Mouse (Mus musculus): Measurements from ENCODE around the gene Il19. TPM values are rescaled to one million over a fixed set of nuclear protein-coding genes. Genes with fewer than 3 reads are reported as not detected.

Gene Il19
- polyA plus RNA-seq, 1 experiment = not detected

- no peak overlapping the region for H3K9ac ChIP-seq (ENCODE audit: low read depth, poor library complexity, severe bottlenecking)
- H3K4me1 ChIP-seq (ENCODE audit: control insufficient read depth, insufficient read depth, low read length) = no peaks in the 10 kb centered on the region
- no peaks in the 10 kb centered on the region for H3K9me3 ChIP-seq (replicated peaks; ENCODE audit: control insufficient read depth, insufficient read depth, low read length, poor library complexity, severe bottlenecking)
- no peak overlapping the region for H3K27ac ChIP-seq (ENCODE audit: insufficient read depth, low read length)
- no peak overlapping the region for H3K4me3 ChIP-seq (ENCODE audit: low read depth, low read length)
- TF ChIP-seq EP300 (IDR thresholded peaks at IDR 0.05; ENCODE audit: insufficient read depth, low read depth, low read length) (no peak), CTCF (IDR thresholded peaks at IDR 0.05; ENCODE audit: low read depth, low read length) (peak; percentile 34)
- no peaks in the 10 kb centered on the region for H3K27me3 ChIP-seq (ENCODE audit: control insufficient read depth, insufficient read depth, low read length, poor library complexity, severe bottlenecking)
- H3K36me3 ChIP-seq (ENCODE audit: control insufficient read depth, insufficient read depth, low read length, poor library complexity, severe bottlenecking) = no peaks in the 10 kb centered on the region
Observed at GRCm38 (mm10) chr1:130926484-130926883, 13.4 kb downstream of the Il19 start.

- no peaks in the 10 kb centered on the region for H3K4me1 ChIP-seq (ENCODE audit: control insufficient read depth, insufficient read depth, low read length)
- H3K9ac ChIP-seq (ENCODE audit: low read depth, poor library complexity, severe bottlenecking) = no peak overlapping the region
- H3K27me3 ChIP-seq (ENCODE audit: control insufficient read depth, insufficient read depth, low read length, poor library complexity, severe bottlenecking) = no peaks in the 10 kb centered on the region
- no peaks in the 10 kb centered on the region for H3K36me3 ChIP-seq (ENCODE audit: control insufficient read depth, insufficient read depth, low read length, poor library complexity, severe bottlenecking)
- no peak for TF ChIP-seq POLR2A (IDR thresholded peaks at IDR 0.05; ENCODE audit: insufficient read depth, low read length)
- no peak for TF ChIP-seq CTCF (IDR thresholded peaks at IDR 0.05; ENCODE audit: low read depth, low read length)
- no peak for TF ChIP-seq EP300 (IDR thresholded peaks at IDR 0.05; ENCODE audit: insufficient read depth, low read depth, low read length)
- no peak overlapping the region for H3K4me3 ChIP-seq (ENCODE audit: low read depth, low read length)
- H3K27ac ChIP-seq (ENCODE audit: insufficient read depth, low read length) = no peak overlapping the region
- H3K9me3 ChIP-seq (replicated peaks; ENCODE audit: control insufficient read depth, insufficient read depth, low read length, poor library complexity, severe bottlenecking) = no peaks in the 10 kb centered on the region
Observed at GRCm38 (mm10) chr1:130918323-130918980, 21.5 kb downstream of the Il19 start.

DNA sequence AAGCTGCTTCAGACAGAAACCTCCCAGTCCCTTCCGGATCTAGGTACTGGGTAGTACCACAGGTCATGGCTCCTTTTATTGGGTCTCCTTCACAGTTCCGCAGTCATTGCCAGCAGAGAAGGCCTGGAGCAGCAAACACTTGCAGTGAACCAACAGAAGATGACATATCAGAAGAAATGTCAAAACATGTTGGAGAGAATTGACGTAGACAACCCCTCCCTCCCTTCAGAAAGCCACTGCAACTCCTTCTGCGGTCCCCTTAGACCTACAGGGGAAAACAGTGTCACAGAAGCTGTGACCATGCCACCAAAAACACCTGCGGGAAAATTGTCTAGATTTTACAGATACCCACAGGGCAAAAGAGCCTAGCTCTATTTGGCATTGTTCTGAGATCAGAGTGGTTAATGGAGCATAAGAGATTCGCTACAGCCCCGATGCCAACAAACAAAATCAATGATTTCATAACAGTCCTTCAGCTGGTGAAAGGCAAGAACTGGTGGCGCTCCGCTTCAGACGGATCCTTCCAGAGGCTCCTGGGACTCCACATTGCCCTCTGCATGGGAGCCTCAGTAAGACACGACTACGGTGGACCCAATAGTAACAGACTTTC, 28.4 kb downstream of the Il19 start, which contains the start of gene Il20:
Gene Il20, minus strand, starts transcription at position 51 of the 610 bp plus-strand sequence.
- no peaks in the 10 kb centered on the region for H3K4me1 ChIP-seq (ENCODE audit: control insufficient read depth, insufficient read depth, low read length)
- no peak within 1 kb of the TSS for H3K27ac ChIP-seq (ENCODE audit: insufficient read depth, low read length)
- no peaks in the 10 kb centered on the region for H3K9me3 ChIP-seq (replicated peaks; ENCODE audit: control insufficient read depth, insufficient read depth, low read length, poor library complexity, severe bottlenecking)
- H3K27me3 ChIP-seq (ENCODE audit: control insufficient read depth, insufficient read depth, low read length, poor library complexity, severe bottlenecking) = no peaks in the 10 kb centered on the region
- H3K4me3 ChIP-seq (ENCODE audit: low read depth, low read length) = no peak within 1 kb of the TSS
- H3K9ac ChIP-seq (ENCODE audit: low read depth, poor library complexity, severe bottlenecking) = no peak within 1 kb of the TSS
- TF ChIP-seq CTCF (IDR thresholded peaks at IDR 0.05; ENCODE audit: low read depth, low read length) (no peak), EP300 (IDR thresholded peaks at IDR 0.05; ENCODE audit: insufficient read depth, low read depth, low read length) (no peak), POLR2A (IDR thresholded peaks at IDR 0.05; ENCODE audit: insufficient read depth, low read length) (no peak)
- H3K36me3 ChIP-seq (ENCODE audit: control insufficient read depth, insufficient read depth, low read length, poor library complexity, severe bottlenecking) = no peaks in the 10 kb centered on the region

DNA sequence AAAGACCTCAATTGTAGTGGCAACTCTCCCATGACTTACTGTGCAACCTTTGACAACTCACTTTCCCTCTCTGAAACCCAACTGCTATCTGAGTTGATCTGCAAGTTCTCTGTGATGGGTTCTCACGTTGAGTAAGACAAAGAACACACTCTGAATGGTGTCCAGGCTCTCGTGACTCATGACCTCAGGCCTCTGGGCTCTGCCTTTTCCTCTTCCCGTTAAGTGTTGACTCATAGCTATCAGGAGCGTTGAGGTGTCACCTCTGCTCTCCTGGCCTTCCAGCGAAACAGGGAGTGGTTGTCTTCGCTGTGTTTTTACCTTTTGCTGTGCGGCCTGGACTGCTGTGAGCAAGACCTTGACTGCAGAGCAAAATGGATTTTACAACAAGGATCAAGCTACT, 37.4 kb downstream of the Il19 start:
- H3K27ac ChIP-seq (ENCODE audit: insufficient read depth, low read length) = no peak overlapping the region
- H3K27me3 ChIP-seq (ENCODE audit: control insufficient read depth, insufficient read depth, low read length, poor library complexity, severe bottlenecking) = no peaks in the 10 kb centered on the region
- H3K4me1 ChIP-seq (ENCODE audit: control insufficient read depth, insufficient read depth, low read length) = no peaks in the 10 kb centered on the region
- TF ChIP-seq POLR2A (IDR thresholded peaks at IDR 0.05; ENCODE audit: insufficient read depth, low read length) (no peak), CTCF (IDR thresholded peaks at IDR 0.05; ENCODE audit: low read depth, low read length) (no peak), EP300 (IDR thresholded peaks at IDR 0.05; ENCODE audit: insufficient read depth, low read depth, low read length) (no peak)
- no peaks in the 10 kb centered on the region for H3K36me3 ChIP-seq (ENCODE audit: control insufficient read depth, insufficient read depth, low read length, poor library complexity, severe bottlenecking)
- no peak overlapping the region for H3K4me3 ChIP-seq (ENCODE audit: low read depth, low read length)
- H3K9me3 ChIP-seq (replicated peaks; ENCODE audit: control insufficient read depth, insufficient read depth, low read length, poor library complexity, severe bottlenecking) = no peaks in the 10 kb centered on the region
- no peak overlapping the region for H3K9ac ChIP-seq (ENCODE audit: low read depth, poor library complexity, severe bottlenecking)

- Histone ChIP-seq H3K27ac (ENCODE audit: insufficient read depth, low read length) (no peak overlapping the region), H3K9me3 (replicated peaks; ENCODE audit: control insufficient read depth, insufficient read depth, low read length, poor library complexity, severe bottlenecking) (no peaks in the 10 kb centered on the region), H3K27me3 (ENCODE audit: control insufficient read depth, insufficient read depth, low read length, poor library complexity, severe bottlenecking) (no peaks in the 10 kb centered on the region), H3K36me3 (ENCODE audit: control insufficient read depth, insufficient read depth, low read length, poor library complexity, severe bottlenecking) (no peaks in the 10 kb centered on the region), H3K4me3 (ENCODE audit: low read depth, low read length) (no peak overlapping the region), H3K4me1 (ENCODE audit: control insufficient read depth, insufficient read depth, low read length) (no peaks in the 10 kb centered on the region), H3K9ac (ENCODE audit: low read depth, poor library complexity, severe bottlenecking) (no peak overlapping the region)
- TF ChIP-seq POLR2A (IDR thresholded peaks at IDR 0.05; ENCODE audit: insufficient read depth, low read length) (no peak), CTCF (IDR thresholded peaks at IDR 0.05; ENCODE audit: low read depth, low read length) (no peak), EP300 (IDR thresholded peaks at IDR 0.05; ENCODE audit: insufficient read depth, low read depth, low read length) (no peak)
Observed at GRCm38 (mm10) chr1:130894468-130894867, 45.4 kb downstream of the Il19 start.

- no peak overlapping the region for H3K4me3 ChIP-seq (ENCODE audit: low read depth, low read length)
- no peak overlapping the region for H3K9ac ChIP-seq (ENCODE audit: low read depth, poor library complexity, severe bottlenecking)
- H3K36me3 ChIP-seq (ENCODE audit: control insufficient read depth, insufficient read depth, low read length, poor library complexity, severe bottlenecking) = no peaks in the 10 kb centered on the region
- TF ChIP-seq POLR2A (IDR thresholded peaks at IDR 0.05; ENCODE audit: insufficient read depth, low read length) (no peak), EP300 (IDR thresholded peaks at IDR 0.05; ENCODE audit: insufficient read depth, low read depth, low read length) (no peak), CTCF (IDR thresholded peaks at IDR 0.05; ENCODE audit: low read depth, low read length) (no peak)
- no peak overlapping the region for H3K27ac ChIP-seq (ENCODE audit: insufficient read depth, low read length)
- no peaks in the 10 kb centered on the region for H3K4me1 ChIP-seq (ENCODE audit: control insufficient read depth, insufficient read depth, low read length)
- H3K9me3 ChIP-seq (replicated peaks; ENCODE audit: control insufficient read depth, insufficient read depth, low read length, poor library complexity, severe bottlenecking) = no peaks in the 10 kb centered on the region
- no peaks in the 10 kb centered on the region for H3K27me3 ChIP-seq (ENCODE audit: control insufficient read depth, insufficient read depth, low read length, poor library complexity, severe bottlenecking)
Observed at GRCm38 (mm10) chr1:130893329-130894040, 46.4 kb downstream of the Il19 start.
